8 mouse cellular contexts compared by ENCODE assay signal in the genomic region with DNA sequence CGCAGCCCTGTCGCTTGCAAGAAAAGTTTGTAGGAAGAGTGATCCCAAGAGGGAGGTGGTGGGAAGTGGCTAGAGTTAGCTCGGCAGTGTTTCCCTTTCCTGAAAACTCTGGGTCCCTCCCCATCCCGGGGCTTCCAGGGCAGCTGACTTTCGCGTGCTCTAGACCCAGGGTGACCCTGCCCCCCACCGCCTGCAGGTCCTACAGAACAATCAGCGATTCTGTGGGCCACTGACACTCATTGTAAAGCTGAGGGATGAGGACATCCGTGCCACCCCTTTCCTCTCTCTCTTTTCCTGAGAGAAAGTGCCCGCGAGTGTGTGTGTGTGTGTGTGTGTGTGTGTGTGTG. TPM values are rescaled to one million over a fixed set of nuclear protein-coding genes. Genes with fewer than 3 reads are reported as not detected.
DNase-seq lines count a peak whose midpoint lies in the region; ATAC-seq and TF ChIP-seq lines count a peak whose summit lies in the region.

No protein-coding gene starts in this region.

- TF ChIP-seq POLR2A in bone marrow, adult 2 months (IDR thresholded peaks at IDR 0.05; ENCODE audit: borderline replicate concordance, control insufficient read depth, low read depth, low read length), result no peak
- no peak for TF ChIP-seq POLR2A in myocyte (IDR thresholded peaks at IDR 0.05; ENCODE audit: insufficient read length, low read depth)

- peak overlapping the region; percentile 93 for H3K27ac ChIP-seq in kidney, embryonic 15.5 days
- H3K27ac ChIP-seq in bone marrow, adult 2 months (ENCODE audit: control insufficient read depth, insufficient read depth, low read depth, low read length, poor library complexity), result peak overlapping the region; percentile 65
- peak overlapping the region; percentile 87 for H3K27ac ChIP-seq in forebrain, embryonic 10.5 days
- H3K27ac ChIP-seq in limb, embryonic 11.5 days (replicated peaks; ENCODE audit: low read depth, low read length), result 0 out of 2 replicates have a peak overlapping the region, but pooled peaks have one; percentile 42

- under 1% methylated on average over 11 of the region's 11 CpGs for WGBS in kidney, embryonic 15.5 days
- WGBS in bone marrow, adult 2 months, result under 1% methylated on average over 11 of the region's 11 CpGs
- 0% methylated on average over 11 of the region's 11 CpGs for WGBS in forebrain, embryonic 10.5 days
- 0% methylated on average over 11 of the region's 11 CpGs for WGBS in limb, embryonic 11.5 days

- no peaks in the 10 kb centered on the region for H3K36me3 ChIP-seq in kidney, embryonic 15.5 days
- H3K36me3 ChIP-seq in forebrain, embryonic 10.5 days (replicated peaks), result no peaks in the 10 kb centered on the region
- no peaks in the 10 kb centered on the region for H3K36me3 ChIP-seq in limb, embryonic 11.5 days (ENCODE audit: control insufficient read depth, insufficient read depth, low read length)
- H3K36me3 ChIP-seq in myocyte (ENCODE audit: control insufficient read depth, insufficient read depth), result no peaks in the 10 kb centered on the region

- peak; percentile 41 for ATAC-seq in kidney, embryonic 15.5 days (replicated peaks; ENCODE audit: low FRiP score)
- ATAC-seq in limb, embryonic 11.5 days (ENCODE audit: insufficient number of reproducible peaks, low FRiP score, low TSS enrichment, low read depth), result 0 out of 2 replicates have a peak, but pooled peaks have one; percentile 29

- H3K4me1 ChIP-seq in kidney, embryonic 15.5 days, result peaks cover 58% of the 10 kb centered on the region
- H3K4me1 ChIP-seq in bone marrow, adult 2 months (ENCODE audit: control insufficient read depth, insufficient read depth, low read length), result peaks cover 6% of the 10 kb centered on the region
- H3K4me1 ChIP-seq in forebrain, embryonic 10.5 days, result peaks cover 63% of the 10 kb centered on the region
- H3K4me1 ChIP-seq in limb, embryonic 11.5 days (ENCODE audit: control insufficient read depth, insufficient read depth, low read length), result peaks cover 27% of the 10 kb centered on the region

- H3K4me3 ChIP-seq in kidney, embryonic 15.5 days (replicated peaks), result peak overlapping the region; percentile 67
- peak overlapping the region; percentile 67 for H3K4me3 ChIP-seq in bone marrow, adult 2 months (replicated peaks; ENCODE audit: control insufficient read depth, low read depth, low read length)
- H3K4me3 ChIP-seq in forebrain, embryonic 10.5 days, result peak overlapping the region; percentile 71
- H3K4me3 ChIP-seq in limb, embryonic 11.5 days (ENCODE audit: low read depth, low read length), result peak overlapping the region; percentile 58
- peak overlapping the region; percentile 73 for H3K4me3 ChIP-seq in myocyte

- DNase-seq in kidney, adult 18-20 months, result no peak
- no peak for DNase-seq in forebrain, embryonic 10.5 days (ENCODE audit: extremely low spot score, low spot score)
- DNase-seq in limb, embryonic 11.5 days (ENCODE audit: low spot score), result no peak
- no peak for DNase-seq in thymus, postnatal 25 days
- no peak for DNase-seq in gastrocnemius, postnatal 36 days

- peak overlapping the region; percentile 48 for H3ac ChIP-seq in myocyte (ENCODE audit: control insufficient read depth, insufficient read length)

- intact Hi-C loops in gastrocnemius, postnatal 36 days (cut with DNase I), result no loop called here

- TF ChIP-seq CTCF in bone marrow, adult 2 months (IDR thresholded peaks at IDR 0.05; ENCODE audit: control insufficient read depth, insufficient read depth, low read length), result no peak

- no peaks in the 10 kb centered on the region for H3K27me3 ChIP-seq in kidney, embryonic 15.5 days
- H3K27me3 ChIP-seq in forebrain, embryonic 10.5 days (ENCODE audit: poor library complexity, severe bottlenecking), result peaks cover 24% of the 10 kb centered on the region
- H3K27me3 ChIP-seq in limb, embryonic 11.5 days (ENCODE audit: control insufficient read depth, insufficient read depth, low read length), result no peaks in the 10 kb centered on the region
- H3K27me3 ChIP-seq in myocyte (ENCODE audit: control insufficient read depth, insufficient read depth, insufficient read length), result no peaks in the 10 kb centered on the region

- peak overlapping the region; percentile 77 for H3K4me2 ChIP-seq in kidney, embryonic 15.5 days
- peak overlapping the region; percentile 81 for H3K4me2 ChIP-seq in limb, embryonic 11.5 days (ENCODE audit: low read depth, severe bottlenecking)
- H3K4me2 ChIP-seq in myocyte (ENCODE audit: low read depth), result peak overlapping the region; percentile 92

- peak overlapping the region; percentile 72 for H3K9ac ChIP-seq in kidney, embryonic 15.5 days
- peak overlapping the region; percentile 76 for H3K9ac ChIP-seq in limb, embryonic 11.5 days (ENCODE audit: low read length)

- H3K79me2 ChIP-seq in myocyte (ENCODE audit: control insufficient read depth, insufficient read depth), result peaks cover 51% of the 10 kb centered on the region

- H3K9me3 ChIP-seq in kidney, embryonic 15.5 days (replicated peaks), result no peaks in the 10 kb centered on the region
- no peaks in the 10 kb centered on the region for H3K9me3 ChIP-seq in forebrain, embryonic 10.5 days
- H3K9me3 ChIP-seq in limb, embryonic 11.5 days (ENCODE audit: control insufficient read depth, low read length), result no peaks in the 10 kb centered on the region

TF ChIP-seq in myocyte, 11 proteins besides CTCF, POLR2A, EP300 and RAD21:
- TF ChIP-seq REST (IDR thresholded peaks at IDR 0.05; ENCODE audit: insufficient read depth, insufficient read length) (no peak), TCF12 (IDR thresholded peaks at IDR 0.05; ENCODE audit: insufficient read depth, poor library complexity, severe bottlenecking) (no peak), USF1 (IDR thresholded peaks at IDR 0.05; ENCODE audit: low read depth) (no peak), MYOG (IDR thresholded peaks at IDR 0.05; ENCODE audit: control insufficient read depth in 1 of 3, insufficient read depth in 1 of 3, insufficient read length in 2 of 3, low read depth in 2 of 3) (no peak), CEBPB (IDR thresholded peaks at IDR 0.05; ENCODE audit: insufficient read depth, poor library complexity, severe bottlenecking) (no peak), SRF (IDR thresholded peaks at IDR 0.05; ENCODE audit: control insufficient read depth, insufficient read length, low read depth) (no peak), TCF3 (IDR thresholded peaks at IDR 0.05; ENCODE audit: insufficient read length, low read depth) (no peak), MYOD1 (IDR thresholded peaks at IDR 0.05; ENCODE audit: control insufficient read depth in 1 of 3, insufficient read length in 2 of 3, low read depth in 2 of 3) (no peak), E2F4 (IDR thresholded peaks at IDR 0.05; ENCODE audit: insufficient read depth) (no peak)

RNA-seq across cellular contexts. Expression of a gene that starts 9.5 kb away (rescaled TPM):
- 119 and 137 TPM in 2 replicates for polyA plus RNA-seq in kidney, embryonic 15.5 days (2015; fragmentation: Nextera tagmentation; extraction: Ambion mirVana)
- 61.5 and 109 TPM in 2 replicates for polyA plus RNA-seq in bone marrow, adult 2 months (2011; ENCODE audit: insufficient read depth, insufficient read length, low replicate concordance, missing spikeins)
- 41.9 and 42.0 TPM in 2 replicates for polyA plus RNA-seq in forebrain, embryonic 10.5 days (2016; fragmentation: Nextera tagmentation; extraction: Ambion mirVana)
- 50.5 and 51.2 TPM in 2 replicates for polyA plus RNA-seq in limb, embryonic 11.5 days (2014; fragmentation: Nextera tagmentation; extraction: Ambion mirVana)
- 219 TPM for polyA plus RNA-seq in myocyte (2012; fragmentation: generic; extraction: Trizol)
- total RNA-seq in gastrocnemius, postnatal 36 days (2021), result 10 to 100 TPM; 18.1 to 22.8 TPM

RNA-seq across cellular contexts. Expression of a gene that starts 36.6 kb away (rescaled TPM):
- polyA plus RNA-seq in kidney, embryonic 15.5 days (2015; fragmentation: Nextera tagmentation; extraction: Ambion mirVana), result 79.5 and 86.2 TPM in 2 replicates
- polyA plus RNA-seq in bone marrow, adult 2 months (2011; ENCODE audit: insufficient read depth, insufficient read length, low replicate concordance, missing spikeins), result 7.6 TPM in 1 of 2 replicates, not detected in the other
- 20.2 and 21.4 TPM in 2 replicates for polyA plus RNA-seq in forebrain, embryonic 10.5 days (2016; fragmentation: Nextera tagmentation; extraction: Ambion mirVana)
- polyA plus RNA-seq in limb, embryonic 11.5 days (2014; fragmentation: Nextera tagmentation; extraction: Ambion mirVana), result 32.8 and 33.3 TPM in 2 replicates
- 317 TPM for polyA plus RNA-seq in myocyte (2012; fragmentation: generic; extraction: Trizol)
- total RNA-seq in gastrocnemius, postnatal 36 days (2021), result 100 to 1,000 TPM; 108 to 122 TPM

RNA-seq across cellular contexts. Expression of a gene that starts 49.9 kb away (rescaled TPM):
- 36.1 and 56.2 TPM in 2 replicates for polyA plus RNA-seq in kidney, embryonic 15.5 days (2015; fragmentation: Nextera tagmentation; extraction: Ambion mirVana)
- not detected in 2 replicates for polyA plus RNA-seq in bone marrow, adult 2 months (2011; ENCODE audit: insufficient read depth, insufficient read length, low replicate concordance, missing spikeins)
- 0.55 and 1.3 TPM in 2 replicates for polyA plus RNA-seq in forebrain, embryonic 10.5 days (2016; fragmentation: Nextera tagmentation; extraction: Ambion mirVana)
- polyA plus RNA-seq in limb, embryonic 11.5 days (2014; fragmentation: Nextera tagmentation; extraction: Ambion mirVana), result 13.7 and 19.4 TPM in 2 replicates
- 3,569 TPM for polyA plus RNA-seq in myocyte (2012; fragmentation: generic; extraction: Trizol)
- total RNA-seq in gastrocnemius, postnatal 36 days (2021), result 100 to 1,000 TPM in 1 of 2 experiments, 10 to 100 TPM in 1; 69.4 to 433 TPM

Comparison
In these comparisons a context has a peak if more than half of its experiments do, and no peak if none do; other contexts are left out.
1. H3K27ac ChIP-seq: peak in every context shown above with its lines; median percentile 93 in kidney, embryonic 15.5 days; 87 in forebrain, embryonic 10.5 days; 65 in bone marrow, adult 2 months; 42 in limb, embryonic 11.5 days.
2. RNA of a gene that starts 49.9 kb away (polyA plus RNA-seq): 3,569 TPM in myocyte (single experiment); 36.1 to 56.2 TPM in kidney, embryonic 15.5 days, 13.7 to 19.4 TPM in limb, embryonic 11.5 days, 0.55 to 1.3 TPM in forebrain, embryonic 10.5 days and not detected in bone marrow, adult 2 months; every median in the first group is over 10 times any median in the second.
3. Peak in every context shown above with its lines, with median percentiles within 50 percentile points of each other: H3K4me2 ChIP-seq and H3K4me3 ChIP-seq.